Mouse (Mus musculus) adrenal gland, adult 10 weeks (tissue): ENCODE measurements around the gene Speer4d. TPM values are rescaled to one million over a fixed set of nuclear protein-coding genes. Genes with fewer than 3 reads are reported as not detected.

ENCODE experiments used
- polyA plus RNA-seq: library from polyadenylated mRNA; stranded (reverse); fragments of 350-450 nt; fragmentation: Illumina TruSeq; extraction: RNeasy Lipid Tissue Mini Kit (QIAGEN cat#74804); gene quantifications from one replicate; pipeline ENCODE4 v1.2.3, GENCODE M21; 2014; ENCODE audit warnings: low read depth, low replicate concordance

Gene Speer4d
- polyA plus RNA-seq: 0.76 TPM

GRCm38 (mm10) chr5:15618764-15619163 is at the start of gene Speer4d:
TSS of gene Speer4d (plus strand) at chr5:15619064.

GRCm38 (mm10) chr5:15577033-15577432 is 41.8 kb upstream of the Speer4d start, which contains the start of gene Gm21083:
TSS of gene Gm21083 (plus strand) at chr5:15577333.

DNA sequence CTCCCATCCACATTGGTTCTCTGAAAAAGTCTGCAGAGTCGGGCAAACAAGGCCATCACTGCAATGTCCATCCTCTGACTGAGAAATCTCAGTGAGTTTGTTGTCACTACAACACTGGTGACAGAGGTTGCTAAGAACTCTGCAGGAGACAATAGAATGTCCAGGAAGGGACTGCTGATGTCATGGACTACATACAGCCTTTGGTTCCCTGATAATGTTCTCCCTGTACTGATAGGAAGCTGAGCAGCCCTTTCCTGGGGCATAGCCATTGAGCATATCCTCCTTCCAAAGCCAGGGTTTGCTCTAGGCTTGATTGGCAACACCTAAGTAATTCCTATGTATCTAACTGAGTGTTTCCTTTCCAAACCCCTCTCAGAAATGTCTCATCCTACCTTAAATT is 38.1 kb downstream of the Speer4d start, which contains the start of gene 4930572O03Rik:
Gene 4930572O03Rik (minus strand): TSS at position 101 of the 400 bp plus-strand sequence.

Other genes starting within 250 kb of the Speer4d start
- gene Gm21149, start 142.5 kb upstream of the Speer4d start, polyA plus RNA-seq: not detected
- not detected for gene Gm21190, start 89.8 kb upstream of the Speer4d start, polyA plus RNA-seq
- not detected for gene Gm21083, start 41.7 kb upstream of the Speer4d start, polyA plus RNA-seq
- not detected for gene 4930572O03Rik, start 38.0 kb downstream of the Speer4d start, polyA plus RNA-seq
- gene Speer4c, start 95.2 kb downstream of the Speer4d start, polyA plus RNA-seq: not detected